Mouse (Mus musculus): Measurements from ENCODE around the gene Fos.

DNA sequence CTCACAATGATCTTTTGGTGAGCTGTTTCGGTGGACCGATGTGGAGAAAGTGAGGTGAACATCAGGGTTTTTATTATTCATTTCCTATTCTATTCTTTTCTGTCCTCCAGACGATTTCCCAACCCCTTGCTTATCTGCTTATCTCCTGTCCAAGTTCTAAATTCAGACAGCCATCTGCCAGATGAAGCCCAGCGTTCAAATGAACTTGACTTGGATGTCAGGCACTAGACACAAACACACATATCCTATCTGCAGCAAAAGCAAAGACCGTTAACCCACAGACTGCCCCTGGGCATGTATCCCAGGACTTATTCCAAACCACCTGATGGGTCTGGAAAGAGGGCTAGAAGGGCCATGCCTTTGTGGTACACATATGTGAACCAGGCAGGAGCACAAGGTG, 9.3 kb upstream of the Fos start:
- TF ChIP-seq CTCF (IDR thresholded peaks at IDR 0.05; ENCODE audit: borderline replicate concordance, extremely low read depth, insufficient read depth, insufficient read length) (no peak), POLR2A (IDR thresholded peaks at IDR 0.05; ENCODE audit: borderline replicate concordance, extremely low read depth, insufficient read depth, insufficient read length, poor library complexity, severe bottlenecking) (no peak)
